Mouse (Mus musculus) midbrain, embryonic 10.5 days (tissue): ENCODE measurements at regions not wholly inside any gene's neighbourhood (a gene's known extent, or its start where the extent isn't known, plus 50 kb on each side); places are given as distances from the start of the nearest gene placed in this dataset.

Source experiments
- DNase-seq: peaks from one replicate; pipeline ENCODE4 v3.0.0-alpha.2; 2017; ENCODE audit warnings: low spot score
- H3K27ac ChIP-seq: fragments of 300-500 bp; sonication (generic); replicated peaks from 2 replicates; pipeline ENCODE4 v1.5.1; 2016; ENCODE audit warnings: mild to moderate bottlenecking
- H3K27me3 ChIP-seq: fragments of 300-500 bp; sonication (generic); 2 replicates; pipeline ENCODE4 v1.6.1; 2016; ENCODE audit warnings: low read depth, mild to moderate bottlenecking; ENCODE audit not compliant: poor library complexity, severe bottlenecking
- H3K36me3 ChIP-seq: fragments of 300-500 bp; sonication (generic); 2 replicates; pipeline ENCODE4 v1.6.1; 2016; ENCODE audit warnings: mild to moderate bottlenecking, moderate library complexity
- H3K4me1 ChIP-seq: fragments of 300-500 bp; sonication (generic); 2 replicates; pipeline ENCODE4 v1.6.1; 2016
- H3K4me3 ChIP-seq: fragments of 300-500 bp; sonication (generic); 2 replicates; pipeline ENCODE4 v1.5.1; 2016; ENCODE audit warnings: mild to moderate bottlenecking, moderate library complexity
- H3K9me3 ChIP-seq: fragments of 300-500 bp; sonication (generic); replicated peaks from 2 replicates; pipeline ENCODE4 v1.6.1; 2016; ENCODE audit warnings: mild to moderate bottlenecking
- WGBS: fragments of 180-500 bp; shearing (Covaris S2); methylation state at CpG from one replicate; pipeline ENCODE4 v1.1.7; 2016; 5-methylcytosine and 5-hydroxymethylcytosine counted together

DNA sequence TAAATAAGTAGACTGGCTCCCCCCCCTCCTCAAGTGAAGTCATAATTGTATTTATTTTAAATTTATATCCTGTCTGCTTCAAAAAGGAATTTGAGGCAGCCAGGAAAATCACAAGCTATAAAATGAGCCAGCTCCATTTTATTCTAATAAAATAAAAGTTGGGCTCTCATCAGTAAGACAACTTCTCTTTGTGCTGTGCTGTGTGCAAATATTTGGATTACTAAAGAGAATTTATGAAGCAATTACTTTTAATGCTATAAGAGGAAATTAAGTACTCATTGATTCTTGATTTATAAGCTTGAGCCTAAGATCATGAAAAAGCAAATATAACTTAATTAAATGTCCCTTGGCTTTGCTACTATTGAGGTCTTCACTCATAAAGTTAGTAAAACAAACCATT lies 193.4 kb upstream of the Ctbp2 start:
- no peaks in the 10 kb centered on the region for H3K9me3 ChIP-seq
- no peaks in the 10 kb centered on the region for H3K36me3 ChIP-seq
- no peak overlapping the region for H3K27ac ChIP-seq
- peaks cover 32% of the 10 kb centered on the region for H3K4me1 ChIP-seq
- H3K27me3 ChIP-seq: peaks cover 7% of the 10 kb centered on the region; the same call in 1 of the 2 replicates
- no peak overlapping the region for H3K4me3 ChIP-seq
- DNase-seq: no peak

DNA sequence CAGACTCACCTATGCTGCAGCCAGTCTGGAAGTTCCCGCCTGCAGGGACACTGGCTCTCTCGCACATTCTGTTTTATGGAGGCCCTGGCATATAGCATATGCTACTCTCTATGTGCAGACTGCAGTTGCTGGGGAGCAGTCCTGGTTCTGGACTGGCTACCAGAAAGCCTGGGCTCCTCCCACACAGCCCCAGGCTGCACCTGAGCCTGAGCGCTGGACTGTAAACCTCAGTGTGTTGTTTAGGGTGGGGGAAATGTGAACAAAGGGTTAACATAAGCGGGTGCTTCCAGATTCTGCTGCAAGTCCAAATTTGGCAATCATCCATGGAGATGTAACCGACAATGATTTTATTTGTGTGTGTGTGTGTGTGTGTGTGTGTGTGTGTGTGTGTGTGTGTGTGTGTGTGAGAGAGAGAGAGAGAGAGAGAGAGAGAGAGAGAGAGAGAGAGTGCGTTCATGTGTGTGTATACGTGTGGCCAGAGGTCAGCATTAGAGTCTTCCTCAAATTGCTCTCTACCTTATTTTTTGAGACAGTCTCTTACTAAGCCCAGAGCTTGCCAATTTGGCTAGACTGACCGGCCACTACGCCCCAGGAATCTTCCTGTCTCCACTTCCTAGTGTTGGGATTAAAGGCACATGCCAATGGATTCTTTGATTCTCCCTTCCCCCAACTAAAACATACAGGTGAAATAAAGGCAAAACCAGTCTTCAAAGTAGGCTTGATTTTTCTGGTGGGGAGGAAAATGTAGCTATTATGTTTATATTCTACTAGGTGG lies 192.7 kb upstream of the Ctbp2 start:
- Histone ChIP-seq H3K4me3 (no peak overlapping the region), H3K36me3 (no peaks in the 10 kb centered on the region), H3K9me3 (no peaks in the 10 kb centered on the region), H3K4me1 (peaks cover 35% of the 10 kb centered on the region), H3K27ac (no peak overlapping the region; the same call in 1 of the 2 replicates), H3K27me3 (peaks cover 11% of the 10 kb centered on the region; the same call in 1 of the 2 replicates)
- no peak for DNase-seq
- WGBS: 73% methylated on average over 9 of the region's 9 CpGs

DNA sequence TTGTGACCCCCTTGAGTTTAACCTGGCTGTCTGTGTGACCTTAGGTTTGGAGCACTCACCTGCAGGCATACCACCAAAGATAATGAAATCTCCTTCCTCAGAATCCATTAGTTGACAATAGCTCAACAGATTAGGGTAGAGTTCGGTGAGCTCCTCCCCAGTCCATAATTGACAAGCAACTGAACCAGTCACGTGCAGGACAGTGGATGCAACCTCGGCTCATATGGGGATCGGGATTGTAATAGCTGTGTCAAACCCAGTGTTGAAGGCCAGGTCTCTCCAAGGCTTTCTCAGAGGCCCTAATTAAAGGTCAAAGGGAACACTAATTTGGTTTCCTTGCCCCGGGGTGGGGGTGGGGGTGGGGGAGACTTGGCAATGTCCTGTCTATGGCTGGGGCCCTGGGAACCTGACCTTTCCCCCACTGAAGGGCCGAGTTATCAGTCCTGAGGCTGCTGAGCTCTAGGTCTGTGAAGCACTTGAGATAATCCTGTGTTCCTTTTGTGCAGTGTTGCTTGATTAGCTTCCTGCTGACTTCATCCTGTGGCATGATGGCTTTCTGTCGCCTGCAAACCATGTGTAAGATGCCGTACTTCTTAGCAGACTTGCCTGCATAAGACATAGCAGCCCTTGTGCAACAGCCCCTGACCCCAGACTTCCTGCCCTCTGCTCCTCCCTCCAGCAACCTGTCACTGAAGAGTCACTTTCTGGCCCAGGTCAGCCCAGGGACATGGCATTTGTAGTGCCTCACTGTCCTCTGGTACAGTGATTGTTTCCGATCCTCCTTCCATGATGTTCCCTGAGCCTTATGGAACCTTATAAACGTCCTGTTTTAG lies 191.3 kb upstream of the Ctbp2 start:
- Histone ChIP-seq H3K4me3 (no peak overlapping the region), H3K9me3 (no peaks in the 10 kb centered on the region), H3K36me3 (no peaks in the 10 kb centered on the region), H3K4me1 (peaks cover 43% of the 10 kb centered on the region), H3K27me3 (peaks cover 11% of the 10 kb centered on the region; the same call in 1 of the 2 replicates), H3K27ac (no peak overlapping the region)
- peak; percentile 25 for DNase-seq
- WGBS: 41% methylated on average over 10 of the region's 10 CpGs

DNA sequence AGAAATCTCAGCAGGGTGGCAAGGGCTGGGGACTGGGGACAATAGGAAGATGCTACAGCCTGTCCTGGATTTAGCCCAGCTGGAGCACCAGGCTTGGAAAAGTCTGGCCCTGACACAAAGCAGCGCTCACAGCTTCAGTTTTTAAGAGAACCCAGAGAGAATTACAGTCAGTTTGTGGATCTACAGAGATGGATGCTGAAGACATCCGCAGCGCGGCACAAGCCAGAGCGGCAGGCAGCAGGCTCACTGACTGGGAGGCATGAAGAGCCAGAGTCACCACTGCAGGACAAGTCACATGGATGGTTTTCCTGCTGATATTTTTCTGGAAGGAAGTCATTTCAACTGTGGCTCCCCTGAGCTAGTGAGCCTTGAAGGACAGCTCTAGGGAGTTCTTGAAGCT lies 189.0 kb upstream of the Ctbp2 start:
- DNase-seq: no peak
- 20% methylated on average over 5 of the region's 5 CpGs for WGBS
- peaks cover 11% of the 10 kb centered on the region; the same call in 1 of the 2 replicates for H3K27me3 ChIP-seq
- H3K27ac ChIP-seq: no peak overlapping the region; the same call in 1 of the 2 replicates
- H3K9me3 ChIP-seq: no peaks in the 10 kb centered on the region
- no peaks in the 10 kb centered on the region for H3K36me3 ChIP-seq
- H3K4me3 ChIP-seq: no peak overlapping the region
- H3K4me1 ChIP-seq: peaks cover 43% of the 10 kb centered on the region

DNA sequence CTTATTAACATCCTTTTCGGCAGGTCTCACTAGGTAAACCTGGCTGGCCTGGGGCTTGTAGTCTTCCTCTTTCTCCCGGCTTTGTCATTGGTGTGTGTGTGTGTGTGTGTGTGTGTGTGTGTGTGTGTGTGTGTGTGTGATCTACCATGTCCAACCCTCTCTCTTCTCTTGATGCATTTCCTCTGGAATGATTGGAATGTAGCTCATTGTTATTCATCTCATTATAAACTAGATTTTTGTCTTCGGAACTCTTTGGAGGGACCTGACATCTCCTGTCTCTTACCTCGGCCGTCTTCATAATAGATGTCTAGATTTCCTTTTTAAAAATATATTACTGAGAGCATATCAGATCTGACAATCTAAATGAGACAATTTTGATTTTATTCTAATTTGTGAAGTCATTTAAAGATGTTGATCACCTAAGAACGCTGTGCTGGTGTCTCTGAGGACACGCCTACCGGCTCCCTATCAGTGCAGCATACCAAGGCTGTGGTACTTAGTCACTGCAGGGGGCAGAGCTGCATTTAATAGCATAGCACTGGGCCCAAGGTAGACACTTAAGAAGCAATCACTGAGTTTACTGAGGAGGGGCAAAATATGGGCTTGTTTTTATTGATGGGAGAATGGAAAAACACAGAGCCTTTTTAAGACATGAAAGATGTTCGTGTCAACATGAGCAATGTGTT lies 187.1 kb upstream of the Ctbp2 start:
- no peak for DNase-seq
- WGBS: 49% methylated on average over 9 of the region's 9 CpGs
- Histone ChIP-seq H3K36me3 (no peaks in the 10 kb centered on the region), H3K4me1 (peaks cover 34% of the 10 kb centered on the region), H3K4me3 (no peak overlapping the region), H3K27ac (no peak overlapping the region), H3K27me3 (peaks cover 11% of the 10 kb centered on the region; the same call in 1 of the 2 replicates), H3K9me3 (no peaks in the 10 kb centered on the region)

DNA sequence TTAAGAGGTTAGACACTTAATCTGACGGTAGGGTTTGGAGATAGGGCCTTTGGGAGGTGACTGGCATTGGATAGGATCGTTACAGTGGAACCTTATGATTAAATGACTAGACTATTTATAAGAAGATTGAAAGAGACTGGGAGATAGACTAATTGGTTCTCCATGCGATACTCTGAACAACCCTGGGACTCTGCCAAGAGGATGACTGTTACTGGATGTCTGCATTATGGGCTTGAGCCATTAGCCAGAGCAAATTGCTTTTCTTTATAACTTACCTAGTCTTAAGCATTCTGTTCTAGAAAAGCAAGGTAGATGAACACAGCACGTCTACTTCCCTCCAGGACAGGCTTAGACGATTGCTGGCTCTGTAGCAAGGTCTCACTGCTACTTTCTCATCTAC lies 180.3 kb upstream of the Ctbp2 start:
- no peak overlapping the region for H3K4me3 ChIP-seq
- H3K9me3 ChIP-seq: no peaks in the 10 kb centered on the region
- no peak for DNase-seq
- no peaks in the 10 kb centered on the region for H3K27me3 ChIP-seq
- no peaks in the 10 kb centered on the region for H3K4me1 ChIP-seq
- H3K36me3 ChIP-seq: no peaks in the 10 kb centered on the region
- H3K27ac ChIP-seq: no peak overlapping the region
- WGBS: 83% methylated on average over 5 of the region's 5 CpGs

DNA sequence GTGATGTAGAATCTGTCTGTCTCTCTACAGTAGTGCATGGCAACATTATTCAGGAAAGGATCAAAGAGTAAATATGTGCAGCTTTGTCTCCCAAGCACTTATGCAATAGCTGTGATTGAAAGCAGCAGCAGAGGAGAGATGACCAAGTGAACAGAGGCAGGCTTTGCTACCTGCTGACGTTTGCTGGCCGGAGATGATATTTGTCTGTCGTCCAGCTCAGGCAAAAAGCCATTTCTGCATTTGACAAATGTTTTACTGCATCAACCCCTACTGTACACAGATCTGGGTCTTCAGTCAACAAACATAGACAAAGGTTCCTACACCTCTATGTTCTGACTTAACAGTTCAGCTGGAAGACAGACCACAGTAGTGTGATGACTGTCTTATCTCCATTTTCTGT lies 166.3 kb upstream of the Ctbp2 start:
- H3K9me3 ChIP-seq: 0 out of 2 replicates have a peak, but pooled peaks cover 5% of the 10 kb centered on the region
- no peak overlapping the region for H3K27ac ChIP-seq
- peaks cover 8% of the 10 kb centered on the region; the same call in 1 of the 2 replicates for H3K4me1 ChIP-seq
- no peak overlapping the region for H3K4me3 ChIP-seq
- H3K27me3 ChIP-seq: no peaks in the 10 kb centered on the region
- WGBS: 96% methylated on average over 3 of the region's 3 CpGs
- no peak for DNase-seq
- H3K36me3 ChIP-seq: no peaks in the 10 kb centered on the region

DNA sequence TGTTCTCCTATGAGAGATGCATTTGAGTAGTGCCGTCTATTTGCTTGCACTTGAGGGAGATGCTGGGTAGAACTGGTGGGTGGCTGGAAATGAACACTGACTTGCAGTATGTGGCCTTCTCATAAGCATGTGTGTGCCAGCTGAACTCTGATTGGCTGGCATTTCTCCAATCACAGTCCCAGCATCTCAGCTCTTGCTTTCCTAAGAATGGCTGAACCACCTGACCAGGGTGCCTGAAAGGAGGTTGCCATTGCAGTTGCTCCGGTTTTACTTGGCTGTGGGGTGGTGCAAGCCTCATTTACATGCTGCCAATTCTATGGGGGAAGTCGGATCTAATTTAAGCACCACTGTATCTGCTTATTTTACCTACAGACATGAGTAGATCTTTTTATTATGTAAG lies 164.1 kb upstream of the Ctbp2 start:
- WGBS: 73% methylated on average over 3 of the region's 3 CpGs
- H3K27ac ChIP-seq: no peak overlapping the region
- no peaks in the 10 kb centered on the region for H3K27me3 ChIP-seq
- DNase-seq: no peak
- H3K4me1 ChIP-seq: no peaks in the 10 kb centered on the region
- no peaks in the 10 kb centered on the region for H3K36me3 ChIP-seq
- H3K9me3 ChIP-seq: 0 out of 2 replicates have a peak, but pooled peaks cover 5% of the 10 kb centered on the region
- no peak overlapping the region for H3K4me3 ChIP-seq

DNA sequence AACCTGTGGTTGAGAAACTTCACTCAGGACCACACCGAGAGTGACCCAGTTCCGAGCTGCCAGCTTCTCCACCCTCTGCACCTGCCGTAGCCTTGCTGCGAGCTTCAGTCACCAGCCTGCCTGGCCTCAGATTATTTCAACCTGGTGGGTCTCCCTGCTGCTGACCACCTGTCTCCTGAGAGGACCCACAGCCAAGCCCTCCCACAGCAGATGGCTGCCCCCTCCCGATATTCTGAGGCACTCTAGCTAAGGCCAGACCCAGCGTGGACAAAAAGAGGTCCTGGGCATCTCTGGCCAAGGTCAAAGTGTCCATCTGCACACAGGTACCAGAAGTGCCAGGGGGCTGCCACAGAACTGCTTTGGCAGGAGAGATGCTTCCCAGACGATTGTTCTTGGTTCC lies 162.7 kb upstream of the Ctbp2 start:
- no peaks in the 10 kb centered on the region for H3K27me3 ChIP-seq
- H3K4me1 ChIP-seq: no peaks in the 10 kb centered on the region
- no peak for DNase-seq
- no peak overlapping the region for H3K4me3 ChIP-seq
- 91% methylated on average over 7 of the region's 7 CpGs for WGBS
- H3K27ac ChIP-seq: no peak overlapping the region
- H3K9me3 ChIP-seq: no peaks in the 10 kb centered on the region
- no peaks in the 10 kb centered on the region for H3K36me3 ChIP-seq

DNA sequence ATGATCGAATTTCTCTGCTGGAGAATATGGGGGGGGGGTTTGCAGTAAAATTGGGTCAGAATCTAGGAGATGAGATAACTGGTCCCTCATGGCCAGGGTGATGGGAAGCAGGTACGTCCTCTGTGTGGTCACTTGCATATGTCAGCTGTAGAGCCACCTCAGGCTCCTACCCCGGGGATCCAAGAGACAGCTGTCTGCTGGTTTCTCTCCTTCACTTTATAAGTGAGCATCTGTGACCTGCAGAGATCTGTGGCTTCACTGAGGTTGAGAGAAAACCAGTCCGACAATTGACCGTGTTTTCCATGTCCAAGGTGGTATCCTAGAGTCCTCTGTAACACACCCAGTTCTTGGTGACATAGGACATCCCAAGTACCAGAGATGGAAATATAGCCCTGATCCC lies 162.1 kb upstream of the Ctbp2 start:
- Histone ChIP-seq H3K9me3 (no peaks in the 10 kb centered on the region), H3K4me3 (no peak overlapping the region)
- 88% methylated on average over 5 of the region's 5 CpGs for WGBS

DNA sequence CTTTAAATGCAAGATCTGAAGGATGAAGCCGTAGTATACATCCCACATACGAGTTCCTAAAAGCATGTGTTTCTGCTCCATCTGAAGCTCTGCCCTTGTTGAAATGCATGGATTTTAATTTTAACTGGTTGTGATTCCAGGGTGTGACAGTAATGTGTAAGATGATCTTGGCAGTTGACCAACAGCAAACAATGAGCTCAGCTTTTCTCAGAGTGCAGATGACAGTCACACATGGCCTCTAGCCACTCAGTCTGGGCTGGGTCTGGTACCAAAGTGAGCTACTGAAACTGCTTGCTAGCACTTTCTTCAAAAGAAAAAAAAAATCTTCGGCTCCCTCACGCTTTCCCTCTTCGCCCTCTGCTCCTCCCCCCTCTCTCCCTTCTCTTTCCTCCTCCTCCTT lies 138.0 kb upstream of the Ctbp2 start:
- 81% methylated on average over 5 of the region's 5 CpGs for WGBS
- no peak for DNase-seq
- H3K4me1 ChIP-seq: no peaks in the 10 kb centered on the region
- H3K4me3 ChIP-seq: no peak overlapping the region
- no peak overlapping the region for H3K27ac ChIP-seq
- H3K36me3 ChIP-seq: no peaks in the 10 kb centered on the region
- no peaks in the 10 kb centered on the region for H3K27me3 ChIP-seq
- no peaks in the 10 kb centered on the region for H3K9me3 ChIP-seq

More for the DNA sequence above, 162.1 kb upstream of the Ctbp2 start:
- Histone ChIP-seq H3K4me1 (no peaks in the 10 kb centered on the region), H3K36me3 (no peaks in the 10 kb centered on the region), H3K27ac (no peak overlapping the region), H3K27me3 (no peaks in the 10 kb centered on the region)
- DNase-seq: no peak

DNA sequence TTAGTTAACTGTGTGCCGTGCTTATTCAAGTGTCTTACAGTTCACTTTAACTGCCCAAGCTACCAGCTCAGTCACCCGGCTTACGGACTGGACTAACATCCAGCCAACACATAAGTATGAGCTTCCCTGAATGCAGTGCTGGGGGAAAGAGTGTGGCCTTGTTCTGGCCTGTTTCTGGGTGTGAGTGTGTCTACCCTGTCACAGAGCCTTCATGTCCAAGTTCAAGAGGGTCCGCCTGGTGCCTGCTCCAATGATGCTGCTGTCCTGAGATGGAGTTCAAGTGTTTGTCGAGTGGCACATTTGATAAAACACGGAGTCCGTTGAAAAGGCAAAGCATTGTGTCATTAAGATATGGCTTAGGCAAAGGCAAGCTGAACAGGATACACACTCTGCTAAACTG lies 135.0 kb upstream of the Ctbp2 start:
- no peaks in the 10 kb centered on the region for H3K4me1 ChIP-seq
- 94% methylated on average over 7 of the region's 7 CpGs for WGBS

More for the DNA sequence above, 135.0 kb upstream of the Ctbp2 start:
- Histone ChIP-seq H3K36me3 (no peaks in the 10 kb centered on the region), H3K4me3 (no peak overlapping the region), H3K27ac (no peak overlapping the region), H3K9me3 (no peaks in the 10 kb centered on the region), H3K27me3 (no peaks in the 10 kb centered on the region)
- no peak for DNase-seq
